Mouse (Mus musculus) cerebellum, adult 9-10 months (tissue): ENCODE measurements at regions not wholly inside any gene's neighbourhood (a gene's known extent, or its start where the extent isn't known, plus 50 kb on each side); places are given as distances from the start of the nearest gene placed in this dataset.

Experiments used
- DNase-seq: peaks from one replicate; pipeline ENCODE4 v3.0.0; 2022

DNA sequence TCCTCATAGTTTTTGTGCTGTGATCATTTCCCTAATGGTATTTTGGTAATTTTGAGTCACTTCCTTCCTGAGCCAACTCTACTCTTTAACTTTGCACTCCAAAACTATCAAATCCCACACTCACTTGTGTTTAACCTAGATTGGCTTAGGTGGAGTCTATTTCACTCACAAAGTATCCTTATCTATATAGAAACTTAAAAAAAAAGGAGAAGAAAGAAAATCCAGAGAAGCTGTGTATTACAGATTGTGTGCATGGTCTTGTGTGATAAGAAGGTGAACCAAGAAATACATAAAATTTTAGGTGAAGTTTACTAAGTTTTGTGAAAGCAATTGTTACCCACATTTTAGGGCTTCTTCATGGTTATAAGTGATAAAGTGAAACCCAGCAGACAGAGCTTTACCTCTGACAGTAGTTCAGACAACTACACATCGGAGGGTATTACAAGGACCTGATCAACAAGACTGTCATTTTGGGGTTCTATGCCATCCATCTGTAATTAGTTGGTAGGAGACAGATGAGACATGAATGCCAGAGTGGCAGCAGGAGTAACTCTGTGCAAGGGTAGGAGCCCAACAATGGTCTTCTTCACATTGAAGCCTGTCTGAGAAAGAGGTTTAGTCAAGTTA lies 350.0 kb downstream of the Ccser2 start:
- DNase-seq: no peak

DNA sequence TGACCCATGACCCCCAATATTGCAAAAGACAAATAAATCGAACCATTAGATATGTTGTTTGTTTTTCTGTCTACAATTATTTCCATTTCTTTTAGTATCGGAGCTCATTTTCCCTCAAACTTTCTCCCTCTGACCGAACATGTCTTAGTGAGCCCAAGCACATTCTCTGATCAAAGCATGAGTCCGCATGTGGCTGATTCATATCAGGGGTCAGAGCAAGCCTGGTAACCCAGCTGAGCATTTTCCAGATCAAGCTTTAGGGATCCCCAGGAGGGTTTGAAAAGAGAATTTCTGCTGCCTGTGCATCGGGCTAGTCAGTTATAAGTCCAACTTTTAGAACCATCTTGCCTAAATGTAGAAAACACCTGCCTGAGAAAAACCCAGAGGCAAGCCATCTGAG lies 350.6 kb downstream of the Ccser2 start:
- DNase-seq: no peak

DNA sequence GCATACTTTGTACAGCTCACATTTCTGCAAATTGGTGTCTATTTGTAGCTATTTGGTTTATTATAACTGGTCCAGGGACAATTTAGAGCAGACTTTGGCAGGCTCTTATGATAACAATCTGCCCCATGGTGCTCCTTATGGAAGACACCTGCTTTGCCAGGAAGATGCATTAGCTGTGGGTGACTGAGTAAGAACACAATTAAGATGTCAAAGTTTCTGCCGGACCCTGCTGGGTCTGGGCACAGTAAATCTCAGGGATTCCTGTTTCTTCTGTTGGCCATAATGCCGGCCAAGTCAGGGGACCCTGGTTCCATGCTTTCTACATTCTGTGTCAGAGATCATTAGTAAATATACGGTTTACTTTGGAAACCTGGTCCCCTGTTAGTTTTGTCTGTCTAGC lies 353.7 kb downstream of the Ccser2 start:
- DNase-seq: peak; percentile 4

DNA sequence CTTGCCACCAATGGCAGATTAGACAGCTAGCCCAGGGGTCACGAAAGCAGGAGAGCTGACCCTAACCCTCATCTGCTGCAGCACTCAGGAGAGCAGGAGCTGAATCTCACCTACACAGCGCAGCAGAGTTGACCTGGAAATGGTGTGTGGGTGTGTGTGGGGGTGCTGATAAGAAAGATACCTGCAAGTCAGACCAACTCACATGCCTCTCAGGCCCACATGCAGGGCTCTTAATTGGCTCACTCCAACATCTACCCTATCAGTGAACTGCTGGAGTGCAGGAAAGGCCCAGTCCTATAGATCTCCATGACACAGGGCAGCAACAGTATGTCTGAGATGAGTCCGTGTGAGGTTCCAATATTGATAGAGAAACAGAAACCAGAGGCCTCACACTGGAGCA lies 355.7 kb downstream of the Ccser2 start:
- DNase-seq: no peak

DNA sequence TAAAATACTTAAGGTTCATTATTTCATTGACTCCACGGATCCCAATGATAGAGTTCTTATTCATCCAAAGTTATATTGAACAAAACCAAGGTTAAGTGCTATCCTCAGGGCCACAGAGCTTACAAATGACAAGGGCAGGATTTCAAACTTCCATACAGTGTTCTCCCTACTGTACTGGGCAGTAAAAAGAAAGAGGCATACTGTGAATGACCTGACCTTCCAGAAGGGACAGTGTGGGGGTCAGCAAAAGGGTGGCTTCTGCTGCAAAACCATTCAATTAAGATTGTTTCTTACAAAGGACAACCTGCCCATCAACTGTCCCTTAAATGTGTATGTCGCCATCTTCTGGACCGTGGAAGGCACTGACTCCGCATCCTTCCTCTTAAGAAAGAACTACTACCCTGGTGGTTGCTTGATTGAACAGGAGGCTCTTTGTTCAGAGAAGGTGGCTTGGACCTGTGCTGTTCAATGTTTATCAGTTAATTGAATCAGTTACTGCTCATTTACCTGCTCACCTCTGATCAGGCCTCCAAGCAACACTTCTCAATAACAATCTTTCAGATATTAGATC lies 384.4 kb downstream of the Ccser2 start:
- peak; percentile 5 for DNase-seq

DNA sequence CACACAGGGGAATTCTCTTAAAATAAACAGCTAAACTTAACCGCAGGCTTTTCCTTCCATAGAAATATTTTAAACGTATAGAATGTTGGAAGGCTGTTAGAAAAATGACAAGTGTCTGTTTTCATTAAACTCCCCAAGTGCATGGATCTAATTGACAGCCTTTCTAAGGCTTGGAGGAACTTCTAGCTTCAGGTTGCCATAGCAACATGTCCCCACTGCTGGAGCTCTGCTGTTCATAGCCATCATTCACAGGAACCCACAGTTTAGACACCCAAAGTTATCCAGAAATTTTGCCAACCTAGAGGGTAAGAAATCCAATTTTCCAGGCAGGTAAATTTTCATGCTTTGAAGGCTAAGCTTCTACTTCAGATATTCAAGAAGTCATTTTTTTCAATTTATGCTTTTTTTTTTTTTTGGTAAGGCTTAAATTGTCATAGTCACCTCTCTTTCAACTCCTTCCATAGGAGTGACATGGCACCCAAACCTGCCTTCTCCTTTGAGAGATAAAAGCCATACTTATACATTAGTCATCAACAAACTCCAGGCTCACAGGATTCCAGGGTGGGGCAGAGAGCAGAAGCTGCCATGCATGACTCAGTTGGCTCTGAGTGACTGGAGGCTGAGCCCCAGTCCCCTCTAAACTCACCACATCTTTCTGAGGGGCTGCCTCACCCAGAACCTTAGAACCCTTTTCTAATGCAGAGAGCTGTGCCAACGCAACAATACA lies 385.1 kb downstream of the Ccser2 start:
- DNase-seq: no peak

DNA sequence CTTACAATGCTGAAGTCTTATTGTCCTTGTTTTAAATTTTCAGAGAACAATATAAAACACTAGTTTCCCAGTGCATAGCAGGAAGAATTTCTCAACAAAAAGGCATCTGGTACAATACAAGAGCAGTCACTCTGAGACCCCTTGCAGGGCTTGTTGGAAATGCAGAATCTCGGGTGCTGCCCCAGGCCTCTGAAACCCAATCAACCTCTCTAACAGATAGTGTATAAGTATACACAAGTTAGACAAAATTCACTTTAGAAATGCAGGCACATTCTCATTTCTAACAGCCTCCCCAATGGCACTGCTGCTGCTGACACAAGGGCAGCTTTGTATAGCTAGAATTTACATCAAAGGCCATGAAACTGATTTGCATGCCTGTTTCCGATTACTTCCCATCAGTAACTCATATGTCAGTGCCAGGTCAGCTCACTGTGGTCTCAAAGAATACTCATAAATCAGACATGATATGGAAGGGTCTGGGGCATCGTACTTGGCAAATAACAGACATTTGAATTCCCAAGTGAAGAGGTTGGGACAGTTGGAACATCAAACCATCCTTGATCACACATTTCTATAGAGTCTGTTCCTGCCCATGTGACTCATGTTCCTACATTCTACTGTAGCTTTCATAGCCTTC lies 405.2 kb downstream of the Ccser2 start:
- DNase-seq: no peak

DNA sequence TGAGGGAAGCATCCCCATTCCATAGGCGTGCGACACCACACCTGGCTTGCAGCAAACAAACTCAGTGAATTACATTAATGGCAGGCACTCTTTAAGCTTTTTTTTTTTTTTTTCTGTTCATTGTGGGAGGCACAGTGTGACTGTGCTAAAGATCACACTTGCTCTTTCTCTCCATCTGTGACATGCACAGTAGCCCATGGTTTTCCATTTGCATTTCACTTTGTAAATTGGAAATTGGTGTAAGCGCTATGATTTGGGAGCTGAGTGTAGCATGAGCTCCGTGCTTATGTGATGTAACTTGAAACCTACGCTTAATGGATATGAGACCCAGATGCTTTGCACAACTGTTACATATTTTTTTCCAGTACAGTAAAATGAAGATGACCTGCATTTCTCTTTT lies 431.2 kb downstream of the Ccser2 start:
- DNase-seq: no peak

DNA sequence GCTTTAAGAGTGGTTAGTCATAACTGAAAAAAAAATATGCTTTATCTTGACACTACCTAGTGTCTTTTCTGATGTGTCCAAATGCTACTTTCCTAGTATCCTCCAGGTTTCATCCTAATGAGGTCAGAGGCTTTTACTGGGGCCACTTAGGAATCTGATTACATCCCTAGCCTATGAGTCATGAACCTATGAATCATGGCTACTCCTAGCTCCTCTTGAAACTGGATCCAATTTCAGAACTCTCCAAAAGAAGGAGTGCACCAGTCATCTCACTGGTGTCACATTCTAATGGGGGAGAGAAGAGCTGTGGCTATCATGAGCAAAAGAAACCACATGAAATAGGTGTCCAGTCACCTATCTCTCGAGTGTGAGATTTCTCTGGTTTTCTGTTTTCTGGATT lies 432.6 kb downstream of the 4930474N05Rik start:
- no peak for DNase-seq

DNA sequence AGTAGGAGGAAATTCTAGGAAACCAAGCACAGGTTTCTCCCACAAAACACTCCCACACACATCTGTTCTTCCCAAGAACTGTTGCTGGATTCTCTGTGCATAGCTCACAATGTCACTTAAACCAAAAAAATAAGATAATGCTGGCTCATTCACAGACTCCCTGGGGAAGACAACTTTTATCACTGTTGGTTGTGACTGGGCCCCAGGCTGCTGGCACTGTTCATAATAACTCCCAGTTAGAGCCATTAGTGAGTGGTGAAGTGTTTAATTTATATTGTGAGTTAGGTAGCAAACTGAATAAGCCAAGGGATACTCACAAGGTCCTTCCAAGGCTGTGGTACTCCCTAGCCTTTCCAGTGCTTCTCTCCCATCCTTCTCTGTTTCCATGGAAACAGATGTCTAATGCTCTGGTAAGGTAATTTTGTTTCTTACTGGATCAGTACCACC lies 430.9 kb downstream of the 4930474N05Rik start:
- DNase-seq: no peak

DNA sequence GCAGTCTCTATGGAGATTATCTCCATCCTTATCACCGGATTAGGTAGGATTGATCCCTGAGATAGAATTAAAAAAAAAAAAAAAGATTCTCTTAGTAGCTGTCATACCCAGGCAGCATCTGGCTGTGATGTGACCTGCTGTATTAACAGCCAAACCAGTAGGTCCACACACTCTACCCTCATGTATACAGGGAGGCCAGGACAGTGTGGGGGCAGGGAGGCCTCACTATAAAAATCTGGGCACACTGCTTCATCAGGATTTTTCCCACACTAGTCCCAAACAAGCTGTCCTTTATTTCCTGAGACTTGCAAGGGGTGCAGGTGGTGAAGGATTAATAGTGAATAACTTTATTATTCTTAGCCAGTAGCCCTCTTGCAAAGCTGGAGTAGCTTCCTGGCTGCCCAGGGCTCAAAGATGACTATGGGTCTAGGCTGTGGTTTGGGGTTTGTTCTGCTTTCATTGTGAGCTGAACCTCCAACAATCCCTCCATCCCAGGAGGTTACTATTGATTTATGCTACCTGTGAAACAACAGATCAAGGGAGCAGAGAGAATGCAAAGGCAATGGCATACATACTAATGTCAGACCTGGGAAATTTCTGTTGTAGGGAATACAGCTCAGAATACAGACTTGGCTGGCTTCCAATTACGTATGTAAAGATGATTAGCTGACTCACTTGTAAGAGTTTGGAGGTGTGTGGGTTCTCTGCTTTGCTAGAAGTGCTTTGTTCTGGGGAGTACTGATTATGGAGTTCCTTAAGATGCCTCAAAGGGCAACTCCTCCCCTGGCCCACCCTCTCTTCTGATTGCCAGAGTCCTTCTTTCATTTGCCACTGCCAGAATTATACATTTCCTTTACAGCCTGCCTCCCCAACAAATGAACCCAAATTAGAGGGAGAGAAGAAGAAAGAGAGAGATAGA lies 407.6 kb downstream of the 4930474N05Rik start:
- no peak for DNase-seq

DNA sequence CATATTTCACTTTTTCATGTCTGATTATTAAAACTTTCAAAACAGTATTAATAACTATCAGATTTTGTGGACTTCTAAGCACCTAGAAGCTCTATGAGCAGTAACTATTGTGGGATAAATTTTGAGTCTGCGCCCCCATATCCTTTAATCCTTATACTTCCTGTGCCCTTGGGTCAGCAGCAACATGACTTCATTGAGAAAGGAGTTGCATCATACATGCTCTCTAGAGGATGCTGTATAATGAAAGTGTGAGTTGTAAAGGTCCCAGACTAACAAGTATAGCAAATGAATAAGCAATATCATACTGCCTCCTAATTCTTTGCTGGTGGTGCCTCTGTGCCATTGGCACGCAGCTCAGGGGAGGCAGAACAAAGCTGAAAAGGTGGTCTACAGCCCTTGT lies 404.6 kb downstream of the 4930474N05Rik start:
- no peak for DNase-seq

DNA sequence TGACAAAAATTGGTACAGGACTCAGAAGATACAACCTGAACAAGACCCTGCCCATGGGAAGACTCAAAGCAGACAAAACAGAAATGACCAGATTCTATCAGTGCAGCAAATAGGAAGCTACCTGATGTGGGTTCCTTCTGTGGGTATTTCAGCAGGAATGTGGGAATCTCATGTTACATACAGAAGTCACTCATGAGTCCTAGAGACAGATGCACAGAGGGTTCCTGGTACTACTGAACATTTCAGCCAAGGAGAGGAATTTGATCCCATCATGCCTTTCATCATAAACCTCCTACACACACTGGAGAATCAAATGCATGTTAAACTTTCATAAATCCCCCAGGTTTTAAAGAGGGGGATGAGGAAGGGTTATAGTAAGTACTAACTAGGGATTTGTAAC lies 390.8 kb downstream of the 4930474N05Rik start:
- DNase-seq: no peak

DNA sequence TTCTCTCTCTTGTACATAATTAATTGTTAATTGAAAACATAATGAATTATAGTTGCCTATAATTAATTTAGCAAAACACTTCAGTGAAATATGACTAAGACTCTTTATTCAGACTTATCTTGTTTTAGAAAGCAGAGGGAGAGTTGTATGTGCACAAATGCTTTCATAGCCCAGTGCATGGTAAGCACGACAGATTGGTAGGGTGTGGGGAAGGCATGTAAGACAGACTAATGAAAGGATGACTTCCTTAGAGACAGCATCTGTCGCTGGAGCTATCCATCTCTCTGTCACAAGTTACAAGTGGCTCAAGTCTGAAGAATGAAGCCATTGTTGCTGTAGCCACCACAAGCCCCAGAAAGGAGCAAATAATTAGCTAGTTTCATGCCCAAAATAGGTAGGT lies 376.9 kb downstream of the 4930474N05Rik start:
- no peak for DNase-seq

DNA sequence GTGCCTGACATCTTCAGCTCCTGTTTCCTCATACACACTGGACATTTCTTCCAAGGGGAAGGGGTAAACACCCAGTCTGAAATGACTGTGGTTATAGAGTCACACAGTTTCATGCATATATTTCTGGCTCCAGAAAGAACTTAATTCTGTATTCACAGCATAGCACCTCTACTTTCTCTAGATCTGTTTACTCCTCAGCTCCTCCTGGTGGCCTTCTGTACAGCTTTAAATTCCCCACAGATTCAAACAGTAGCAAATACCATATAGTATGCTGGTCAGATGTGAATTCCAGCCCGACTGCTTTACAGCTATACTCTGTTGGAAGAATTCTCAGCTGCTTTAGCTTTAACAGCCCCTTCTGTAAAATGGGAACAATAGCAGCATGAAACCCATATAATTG lies 375.6 kb downstream of the 4930474N05Rik start:
- DNase-seq: no peak

DNA sequence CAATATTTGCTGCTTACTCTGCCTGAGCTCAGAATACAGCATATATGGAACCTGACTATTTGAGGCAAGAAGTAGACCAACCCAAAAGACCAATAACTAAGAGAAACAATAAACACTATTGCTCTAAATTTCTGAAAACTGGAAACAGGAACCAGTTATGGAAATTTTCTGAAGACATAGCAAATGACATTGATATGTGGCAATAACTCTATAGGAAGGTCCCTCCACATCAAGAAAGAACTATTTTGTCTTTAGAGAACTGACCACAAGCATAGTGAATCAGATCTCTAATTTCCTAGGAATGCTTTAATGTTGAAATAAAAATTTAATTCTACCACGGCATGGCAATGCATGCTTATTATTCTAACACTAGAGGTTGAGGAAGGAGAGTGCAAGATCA lies 358.3 kb downstream of the 4930474N05Rik start:
- no peak for DNase-seq

DNA sequence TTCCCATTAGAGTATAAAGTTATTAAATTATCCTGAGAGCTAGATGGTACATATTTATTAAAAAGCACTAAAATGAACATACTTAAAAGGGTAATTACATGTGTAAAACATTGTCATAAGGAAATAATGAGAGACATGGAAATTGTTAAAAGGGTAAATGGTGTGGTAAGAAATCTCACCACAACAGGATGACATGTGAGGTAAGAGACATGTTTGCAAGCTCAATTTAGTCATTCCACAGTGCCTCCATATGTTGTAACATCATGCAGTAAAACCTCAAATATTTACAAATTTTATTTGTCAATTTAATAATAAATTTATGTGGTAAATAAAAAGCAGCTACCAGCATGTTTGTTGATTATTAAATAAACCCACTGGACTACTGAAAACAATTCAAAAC lies 355.4 kb downstream of the 4930474N05Rik start:
- no peak for DNase-seq

DNA sequence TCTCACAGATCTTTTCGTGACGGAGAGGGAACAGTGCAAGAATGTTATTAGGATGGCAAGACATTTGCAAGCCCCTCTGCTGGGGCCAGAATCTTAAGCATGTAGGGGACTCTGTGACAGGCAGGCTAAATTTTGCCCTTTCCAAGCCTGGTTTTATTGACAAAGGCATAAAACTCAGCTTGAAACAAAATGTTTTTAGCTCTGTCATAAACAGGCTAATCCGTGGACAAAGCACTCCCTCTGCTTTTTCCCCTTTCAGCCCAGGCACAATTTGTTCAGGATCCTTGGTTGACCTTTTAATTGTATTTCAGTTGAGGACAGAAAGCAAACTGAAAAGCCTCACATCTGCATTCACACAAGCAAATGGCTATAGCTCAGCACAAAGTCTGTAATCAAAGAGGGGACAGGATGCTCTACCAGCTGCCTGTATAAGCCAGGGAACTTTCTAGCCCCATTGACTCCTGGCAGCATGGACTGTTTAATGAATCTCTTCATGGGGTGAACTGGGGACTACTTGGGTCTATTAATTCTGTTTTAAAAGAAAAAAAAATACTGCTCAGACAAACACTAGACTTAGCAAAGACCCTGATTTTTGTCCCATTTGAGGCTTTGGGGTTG lies 320.0 kb downstream of the 4930474N05Rik start:
- peak; percentile 14 for DNase-seq

DNA sequence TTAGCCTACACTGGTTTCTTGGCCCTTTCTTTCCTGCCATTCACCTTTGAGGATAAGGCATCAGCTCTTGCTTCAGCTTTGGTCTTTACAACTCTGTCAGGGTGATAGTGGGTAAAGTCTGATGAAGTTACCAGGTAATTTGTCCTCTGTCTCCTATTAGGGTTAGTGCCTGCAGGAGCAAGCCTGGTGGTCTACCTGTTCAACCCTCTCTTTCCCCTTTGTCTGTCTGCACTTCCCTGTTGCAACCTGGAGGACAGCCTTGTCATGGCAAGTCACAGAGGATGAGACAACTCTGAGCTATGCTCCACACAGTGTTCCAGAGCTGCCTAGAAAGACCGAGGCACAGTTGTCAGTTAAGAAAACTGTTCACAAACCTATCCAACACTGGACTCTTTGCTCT lies 319.5 kb downstream of the 4930474N05Rik start:
- DNase-seq: no peak
